Mouse (Mus musculus): ENCODE measurements around the gene Spats2l.

Gene Spats2l

DNA sequence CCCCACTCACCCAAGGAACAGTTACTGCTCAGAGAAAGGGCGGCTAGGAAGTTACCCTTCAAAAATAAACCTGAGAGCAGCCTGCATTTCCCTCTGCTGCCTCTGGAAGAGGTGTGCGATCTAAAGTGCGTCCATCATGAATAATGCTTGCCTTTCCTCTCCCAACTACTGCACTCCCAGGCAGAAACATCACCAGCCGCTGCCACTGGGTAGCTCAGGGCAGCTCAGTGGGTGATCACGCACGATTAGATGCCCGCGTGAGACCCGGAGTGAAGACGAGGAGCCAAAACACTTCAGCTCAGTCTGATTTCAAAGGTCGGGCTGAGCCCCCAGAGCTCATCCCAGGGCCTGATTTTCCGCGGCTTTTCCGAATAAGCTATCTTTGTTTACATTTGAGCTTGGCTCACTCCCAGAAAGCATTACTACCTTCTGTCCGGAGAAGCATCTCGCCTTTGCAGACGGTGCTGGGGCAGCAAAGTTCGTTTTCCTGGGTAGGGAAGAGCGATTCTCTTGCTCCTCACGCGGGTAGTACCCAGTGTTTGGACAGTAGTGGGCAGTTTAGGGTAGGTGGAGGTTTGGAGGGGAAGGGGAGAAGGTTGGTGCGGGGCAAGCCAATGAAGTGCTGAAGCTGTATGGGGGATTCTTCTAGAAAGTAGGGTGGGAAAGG is at the start of gene Spats2l:
TSS of gene Spats2l (plus strand) at position 162 of the 667 bp plus-strand sequence.
- no peak for DNase-seq (ENCODE audit: low read depth)

DNA sequence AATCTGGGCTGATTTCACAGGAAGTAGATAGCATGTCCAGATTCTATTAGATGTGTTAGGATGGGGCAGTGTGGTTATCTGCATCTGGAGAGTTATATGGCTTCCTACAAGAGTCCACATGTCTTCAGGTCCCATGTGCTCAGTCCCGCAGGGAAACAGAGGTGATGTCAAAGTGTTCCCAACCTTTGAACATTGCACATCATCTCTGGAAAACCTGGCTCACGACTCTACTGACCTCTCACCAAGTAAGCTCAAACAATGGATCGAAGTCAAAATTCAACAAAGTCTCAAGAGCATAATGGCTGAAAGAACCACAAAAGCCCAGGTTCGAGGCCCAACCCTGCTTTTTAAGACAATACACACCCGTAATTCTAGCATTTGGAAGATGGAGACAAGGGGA is 48.7 kb upstream of the Spats2l start:
- no peak for DNase-seq (ENCODE audit: low read depth)

DNA sequence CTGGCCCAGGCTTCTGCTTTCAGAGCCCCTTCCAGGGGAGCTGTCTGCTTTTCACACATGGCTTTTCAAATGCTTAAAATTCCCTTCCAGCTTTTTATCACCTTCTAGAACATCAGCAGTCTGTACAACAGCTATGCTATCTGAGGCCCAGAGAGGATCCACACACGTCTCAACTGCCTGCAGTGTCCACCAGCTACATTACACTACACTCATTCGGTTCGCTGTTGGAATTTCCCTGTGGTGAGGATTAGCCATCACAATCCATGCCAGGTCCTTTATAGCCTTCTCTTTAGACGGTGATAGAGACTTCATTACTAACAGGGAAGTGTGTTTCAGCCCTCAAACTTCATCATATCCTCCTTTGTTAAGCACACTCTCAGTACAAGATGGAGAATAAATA is 38.1 kb upstream of the Spats2l start:
- no peak for DNase-seq (ENCODE audit: low read depth)

DNA sequence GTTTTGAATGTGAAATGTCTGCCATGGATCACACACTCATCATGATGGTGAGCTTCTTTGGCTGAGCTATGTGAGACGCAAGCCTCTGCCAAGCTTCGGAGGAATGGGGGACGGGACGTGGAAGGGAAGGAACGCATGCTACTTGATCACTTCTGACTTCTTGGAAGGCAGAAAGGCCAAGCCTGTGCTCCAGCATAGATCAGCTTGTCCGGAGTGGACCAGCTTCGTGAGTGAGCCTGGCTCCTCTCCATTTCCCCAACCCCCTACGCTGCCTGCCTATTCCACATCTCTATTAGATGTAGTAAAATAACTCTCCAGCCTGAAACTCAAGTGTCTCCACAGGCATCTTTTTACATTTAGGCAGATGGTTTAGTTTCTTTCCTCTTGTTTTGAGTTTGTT is 32.2 kb upstream of the Spats2l start:
- no peak for DNase-seq (ENCODE audit: low read depth)

DNA sequence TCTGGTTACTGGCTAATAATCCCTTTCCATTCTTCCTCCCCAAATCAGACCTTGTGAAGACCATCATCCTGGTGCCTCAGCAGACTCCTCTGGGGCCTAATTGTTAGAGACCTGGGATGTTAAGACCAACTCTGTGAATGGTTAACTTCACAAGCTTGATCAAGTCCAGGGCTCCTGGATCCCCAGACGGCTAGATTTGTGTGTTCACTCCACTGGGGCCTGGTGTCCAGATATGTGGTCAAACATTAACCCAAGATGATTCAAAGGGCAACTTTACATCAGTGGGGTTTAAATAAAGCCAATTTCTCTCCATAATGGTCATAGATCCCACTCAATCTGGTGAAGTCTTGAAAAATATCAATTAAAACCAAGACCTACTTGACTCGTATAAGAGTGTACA is 31.7 kb upstream of the Spats2l start:
- no peak for DNase-seq (ENCODE audit: low read depth)

DNA sequence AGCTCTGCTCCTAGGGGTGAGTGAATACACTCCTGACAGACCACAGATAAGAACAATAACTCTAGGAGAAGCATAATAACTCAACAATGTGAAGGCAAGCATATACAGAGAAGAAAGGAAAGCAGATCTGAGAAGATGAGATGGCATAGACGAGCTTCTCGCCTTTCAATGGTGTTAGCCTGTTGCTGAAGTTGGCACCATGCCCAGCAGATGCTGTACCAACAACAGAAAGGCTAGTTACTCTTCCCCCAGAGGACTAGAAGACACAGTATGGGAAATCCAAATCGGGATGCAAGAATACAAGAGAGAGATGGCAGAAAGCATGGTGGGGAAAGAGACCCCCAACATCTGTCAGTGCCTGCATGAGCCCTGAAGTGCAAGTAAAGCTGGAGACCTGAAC is 22.2 kb upstream of the Spats2l start:
- DNase-seq (ENCODE audit: low read depth) = no peak

DNA sequence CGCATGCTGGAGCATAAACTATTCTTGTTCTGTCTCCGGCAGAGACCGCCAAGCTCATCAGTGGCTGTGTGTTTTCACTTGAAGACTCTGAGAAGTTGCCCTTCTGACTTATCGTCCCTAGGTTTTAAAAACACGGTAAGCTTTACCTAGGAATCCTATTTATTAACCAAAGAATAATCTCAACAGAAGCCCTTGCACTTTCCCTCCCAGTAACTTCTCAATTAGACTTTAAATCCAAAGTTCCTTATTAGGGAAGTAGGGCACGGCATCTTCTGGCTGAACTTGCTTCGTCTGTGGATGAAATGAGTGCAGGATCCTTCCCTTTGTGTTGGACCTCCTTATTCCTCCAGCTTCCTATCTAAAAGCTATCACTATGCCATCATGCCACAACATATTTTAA is 7.6 kb upstream of the Spats2l start:
- no peak for DNase-seq (ENCODE audit: low read depth)

DNA sequence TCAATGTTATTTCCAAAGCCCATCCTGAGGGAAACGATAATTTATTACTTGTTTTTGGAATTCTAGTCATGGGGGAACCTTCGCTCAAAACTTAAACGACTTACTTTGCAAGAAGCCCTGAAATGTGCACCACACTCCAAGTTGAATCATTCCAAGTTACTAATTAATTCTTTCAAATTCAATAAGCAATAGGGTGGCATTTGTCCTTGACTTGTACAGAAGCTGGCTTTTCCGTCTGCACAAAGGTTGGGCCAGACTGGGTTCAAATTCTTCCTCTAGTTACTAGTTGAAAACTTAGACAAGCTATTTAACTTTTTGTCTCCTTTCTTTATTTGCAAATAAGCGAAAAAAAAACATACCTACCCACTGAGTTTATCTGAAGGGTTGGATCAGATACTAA is 636 bp upstream of the Spats2l start:
- no peak for DNase-seq (ENCODE audit: low read depth)

DNA sequence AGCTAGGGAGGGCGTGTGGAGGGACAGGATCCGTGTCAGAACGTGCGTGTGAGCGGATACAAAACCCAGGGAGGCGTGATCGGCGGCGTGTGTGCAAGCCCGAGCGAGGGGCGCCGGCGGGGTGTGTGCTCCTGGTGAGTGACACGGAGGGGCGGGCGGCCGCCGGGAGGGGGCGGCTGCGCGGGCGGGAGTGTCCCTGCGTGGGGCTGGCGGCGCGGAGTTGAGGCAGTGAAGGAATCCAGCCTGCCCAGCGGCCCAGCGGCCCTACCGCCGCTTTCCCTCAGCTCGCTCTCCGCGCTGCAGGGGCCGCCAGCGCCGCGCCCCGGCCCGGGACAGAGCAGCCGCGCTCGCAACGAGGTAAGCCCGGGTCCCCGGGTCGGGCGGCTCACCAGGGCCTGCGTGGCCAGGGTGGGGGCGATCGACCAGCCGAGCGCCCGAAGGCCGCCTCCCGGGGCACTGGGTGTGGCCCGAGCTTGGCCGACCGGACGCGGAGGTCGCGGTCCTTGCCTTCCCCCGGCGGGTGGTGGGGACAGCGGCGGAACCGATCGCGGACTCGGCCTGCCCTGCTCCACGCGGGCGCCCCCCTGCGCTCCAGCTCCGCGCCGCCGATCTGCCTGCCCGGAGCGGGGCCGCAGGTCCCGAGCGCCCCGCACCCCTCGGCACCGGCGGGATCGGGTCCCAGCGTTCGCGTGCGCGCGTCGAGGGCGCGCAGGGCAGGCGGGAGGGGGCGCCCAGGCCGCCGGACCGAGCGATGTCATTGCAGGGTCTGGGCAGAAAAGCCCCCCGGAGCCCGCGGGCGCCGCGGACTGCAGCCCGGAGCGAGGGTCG is 920 bp downstream of the Spats2l start:
- no peak for DNase-seq (ENCODE audit: low read depth)

DNA sequence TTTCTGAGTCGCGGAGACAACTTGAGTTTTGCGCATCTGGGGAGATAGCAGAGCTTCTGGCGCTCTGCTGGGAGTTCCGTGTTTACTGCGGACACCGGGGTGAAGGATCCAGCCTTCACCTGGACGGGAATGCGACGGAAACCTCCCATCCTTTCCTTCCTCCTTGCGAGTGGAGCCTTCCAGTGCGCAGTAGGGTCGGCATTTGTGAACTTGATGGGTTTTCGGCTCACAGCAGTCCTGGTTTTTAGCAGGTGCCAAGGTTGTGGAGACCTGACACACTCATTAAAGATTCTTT is 1.5 kb downstream of the Spats2l start:
- DNase-seq (ENCODE audit: low read depth) = no peak

DNA sequence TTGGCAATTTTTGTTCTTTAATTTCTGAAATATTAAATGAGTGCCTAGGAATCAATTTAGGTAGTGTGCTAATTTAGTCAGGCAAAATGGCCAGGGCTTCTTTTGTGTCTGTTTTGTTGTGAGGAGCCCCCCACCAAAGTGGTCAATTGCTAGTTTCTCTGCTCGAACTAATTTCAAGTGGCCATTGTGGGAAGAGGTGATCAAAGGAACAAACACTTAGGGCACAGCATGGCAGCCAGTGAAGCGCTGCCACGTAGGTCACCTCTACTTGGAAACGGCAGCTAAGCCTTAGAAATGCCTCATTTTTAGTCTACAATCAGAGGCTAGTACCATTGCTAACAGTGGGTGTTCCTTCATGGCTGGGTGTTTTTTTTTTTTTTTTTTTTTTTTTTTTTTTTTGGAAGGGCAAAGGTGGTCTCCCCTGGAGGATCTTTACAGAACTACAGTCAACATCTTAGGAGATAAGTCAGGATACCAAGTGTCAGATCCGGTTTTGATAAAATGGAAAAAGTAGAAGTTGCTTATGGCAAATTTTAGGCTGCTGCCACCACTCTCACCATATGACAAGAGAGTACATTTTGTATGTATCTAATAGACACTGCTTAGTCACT is 2.8 kb downstream of the Spats2l start:
- DNase-seq (ENCODE audit: low read depth) = no peak

DNA sequence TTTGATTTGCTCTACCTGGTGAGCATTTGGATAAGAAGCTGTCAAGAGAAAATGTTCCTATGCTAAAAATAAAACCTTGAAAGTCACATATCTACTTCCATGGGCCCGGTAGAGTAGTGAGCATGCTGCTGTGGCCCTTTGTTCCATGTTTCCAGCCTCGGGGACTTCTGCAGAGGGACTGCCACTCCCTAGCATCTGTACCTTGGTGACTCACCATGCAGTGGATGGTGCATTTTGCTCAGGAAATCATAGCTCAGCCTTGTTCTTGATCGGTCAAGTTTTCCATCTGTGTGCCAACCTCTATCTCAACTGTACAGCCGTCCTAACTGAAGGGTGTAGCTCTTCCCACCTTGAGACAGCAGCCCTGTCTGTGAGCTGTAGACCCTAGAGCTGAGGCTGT is 10.3 kb downstream of the Spats2l start:
- no peak for DNase-seq (ENCODE audit: low read depth)

DNA sequence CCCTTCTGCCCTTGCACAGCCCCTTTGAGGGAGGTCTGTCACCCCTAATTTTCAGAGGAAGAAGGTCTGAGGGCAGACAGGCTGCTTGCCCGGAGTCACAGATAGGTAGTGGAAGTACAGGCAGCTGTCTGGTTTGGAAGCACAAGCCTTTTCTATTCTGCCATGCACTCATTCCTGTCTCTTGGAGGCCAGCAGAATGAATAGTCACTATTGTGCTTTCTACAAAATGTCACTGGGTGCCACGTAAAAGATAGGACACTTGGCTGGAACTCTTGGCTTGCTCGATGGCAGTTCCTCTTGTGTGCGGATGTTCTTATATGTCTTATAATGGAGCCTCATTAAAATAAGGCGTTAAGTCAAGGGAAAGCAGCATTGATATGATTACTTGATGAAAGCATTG is 15.9 kb downstream of the Spats2l start:
- no peak for DNase-seq (ENCODE audit: low read depth)

DNA sequence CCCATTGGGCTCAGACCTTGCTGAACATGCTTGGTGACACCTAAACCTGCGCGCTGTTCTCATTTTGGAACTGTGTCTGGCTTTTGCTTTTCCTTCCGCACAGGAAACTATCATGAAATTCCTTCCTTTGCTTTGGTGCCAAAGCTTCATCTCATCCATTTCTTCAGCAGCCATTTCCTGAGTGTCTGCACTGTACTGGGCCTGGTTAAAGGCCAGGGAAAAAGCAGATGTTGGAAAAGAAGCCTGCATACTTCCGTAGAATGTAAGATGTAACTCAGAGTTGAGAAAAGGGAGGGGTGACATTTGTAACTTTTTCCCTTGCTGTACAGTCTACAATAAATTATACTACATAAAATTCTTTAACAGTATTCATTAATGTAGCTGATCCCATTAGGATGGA is 18.2 kb downstream of the Spats2l start:
- DNase-seq (ENCODE audit: low read depth) = no peak

DNA sequence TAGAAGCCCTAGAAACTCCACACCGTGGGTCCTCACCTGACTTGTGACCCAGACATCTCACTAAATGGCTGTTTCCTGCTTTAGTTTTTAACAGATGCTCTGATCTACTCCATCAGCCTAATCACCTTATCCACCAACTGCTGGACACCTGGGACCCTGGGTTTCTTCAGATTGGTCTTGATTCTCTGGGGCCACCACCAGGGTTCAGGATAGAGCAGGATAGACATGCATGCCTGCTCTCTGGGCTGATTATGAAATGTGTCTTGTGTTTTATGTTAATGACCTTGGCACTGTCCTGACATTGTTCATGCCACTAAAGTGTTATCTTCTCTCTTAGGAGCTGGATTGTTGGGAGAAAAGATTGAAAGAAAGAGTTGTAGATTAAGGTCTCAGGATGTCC is 21.9 kb downstream of the Spats2l start:
- DNase-seq (ENCODE audit: low read depth) = no peak

DNA sequence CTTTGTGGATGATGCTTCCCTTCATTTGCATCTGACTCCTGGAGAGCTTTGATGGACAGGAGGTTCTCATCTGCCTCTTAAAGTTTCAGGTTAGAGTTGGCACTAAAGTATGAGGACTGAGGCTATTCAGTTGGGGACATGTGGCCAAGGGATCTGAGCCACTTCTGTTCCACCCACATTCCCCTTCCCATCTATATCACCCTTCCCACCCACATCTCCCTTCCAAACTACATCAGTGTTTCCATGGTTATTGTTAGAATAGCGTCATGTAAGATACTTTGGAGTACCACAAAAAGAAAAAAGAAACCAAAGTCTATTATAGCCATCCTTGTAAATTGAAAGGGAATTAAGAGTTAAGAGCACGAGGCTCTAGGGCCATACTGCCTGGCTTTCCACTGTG is 25.4 kb downstream of the Spats2l start:
- no peak for DNase-seq (ENCODE audit: low read depth)

DNA sequence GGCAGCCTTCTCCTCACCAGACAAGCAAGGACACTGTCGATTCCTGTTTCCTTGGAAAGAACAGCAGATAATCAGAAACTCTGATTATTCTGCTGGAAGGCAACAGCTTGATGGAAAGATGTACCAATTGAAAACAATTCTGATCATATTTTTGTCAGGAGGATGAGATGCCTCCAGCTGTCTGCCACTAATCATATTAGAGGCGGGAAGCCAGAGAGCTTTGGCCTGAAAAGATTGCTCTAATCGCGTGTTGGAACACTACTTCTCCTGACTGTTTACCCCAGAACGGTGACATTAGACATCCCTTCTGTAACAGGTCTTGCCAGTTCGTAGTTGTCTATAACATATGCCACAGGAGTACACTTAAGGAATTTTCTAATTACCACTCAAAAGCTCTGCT is 26.9 kb downstream of the Spats2l start:
- DNase-seq (ENCODE audit: low read depth) = no peak

DNA sequence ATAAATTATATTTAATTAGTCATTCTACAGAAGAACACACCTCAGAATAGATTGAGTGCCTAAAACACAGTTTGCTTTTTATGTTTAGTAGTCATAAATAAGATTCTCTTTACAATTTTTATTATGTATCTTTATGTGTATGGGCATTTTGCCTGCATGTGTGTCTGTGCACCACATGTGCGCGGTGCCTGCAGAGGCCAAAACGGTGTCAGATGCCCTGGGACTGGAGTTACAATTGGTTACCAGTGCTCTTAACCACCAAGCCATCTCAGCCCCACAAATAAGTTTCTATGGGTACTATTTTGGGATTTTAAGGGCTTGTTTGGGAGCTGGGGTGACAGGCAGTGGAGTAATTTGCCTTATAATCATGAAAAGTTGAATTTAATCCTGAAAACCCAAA is 32.2 kb downstream of the Spats2l start:
- DNase-seq (ENCODE audit: low read depth) = no peak

DNA sequence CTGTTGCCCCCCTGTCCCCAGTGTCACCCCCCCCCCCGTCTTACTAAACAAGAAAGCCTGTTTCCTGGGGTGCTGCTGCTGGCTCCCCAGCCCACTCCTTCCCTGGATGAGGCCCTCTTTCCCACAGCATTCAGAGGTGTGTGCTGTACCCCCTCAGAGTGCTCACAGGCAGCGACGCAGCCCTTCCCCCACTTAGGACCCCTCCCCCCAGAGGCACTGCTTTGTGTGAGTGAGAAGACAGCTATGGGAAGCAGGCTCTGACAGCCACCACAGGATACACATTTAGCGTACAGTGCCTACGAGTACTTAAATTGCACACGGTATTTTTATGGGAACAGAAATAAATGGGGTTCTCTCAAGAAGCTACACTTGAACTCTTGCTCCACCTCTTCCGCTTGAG is 33.9 kb downstream of the Spats2l start:
- no peak for DNase-seq (ENCODE audit: low read depth)

DNA sequence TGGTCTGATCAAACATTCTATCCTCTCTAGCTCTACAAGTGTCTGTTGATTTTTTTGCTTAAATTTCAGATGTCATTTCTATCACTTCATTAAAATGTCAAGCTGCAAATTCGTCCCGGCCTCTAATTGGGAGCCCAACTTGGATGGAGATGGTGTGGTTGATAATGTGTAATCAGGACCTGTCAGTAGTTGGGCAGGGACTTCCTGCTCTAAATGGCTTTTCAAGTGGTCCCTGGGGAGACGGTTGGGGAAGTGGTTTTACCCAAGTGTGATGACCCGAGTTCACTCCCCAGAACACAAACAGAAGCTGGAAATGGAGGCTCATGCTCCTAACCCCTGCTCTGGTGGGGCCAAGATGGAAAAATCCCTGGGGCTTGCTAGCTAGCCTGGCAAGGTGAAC is 36.3 kb downstream of the Spats2l start:
- DNase-seq (ENCODE audit: low read depth) = no peak

DNA sequence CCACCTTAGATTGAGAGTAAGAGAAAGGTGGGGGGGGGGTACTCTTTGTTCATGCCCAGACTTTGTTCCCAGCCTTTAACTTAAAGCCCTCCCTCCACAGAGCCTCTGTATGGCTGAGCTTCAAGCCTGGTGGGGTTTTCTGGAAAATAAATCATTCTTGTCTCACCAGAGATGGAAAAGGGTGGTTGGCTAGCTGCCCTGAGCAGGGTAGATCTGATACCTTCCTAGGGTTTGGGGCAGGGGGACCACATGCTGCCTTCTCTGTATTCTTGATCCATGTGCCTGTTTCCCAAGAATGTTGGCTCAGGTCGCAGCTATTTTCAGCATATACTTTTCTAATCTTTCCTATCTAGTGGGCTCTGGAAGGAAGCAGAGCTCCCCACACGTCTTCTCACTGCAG is 43.1 kb downstream of the Spats2l start:
- no peak for DNase-seq (ENCODE audit: low read depth)

DNA sequence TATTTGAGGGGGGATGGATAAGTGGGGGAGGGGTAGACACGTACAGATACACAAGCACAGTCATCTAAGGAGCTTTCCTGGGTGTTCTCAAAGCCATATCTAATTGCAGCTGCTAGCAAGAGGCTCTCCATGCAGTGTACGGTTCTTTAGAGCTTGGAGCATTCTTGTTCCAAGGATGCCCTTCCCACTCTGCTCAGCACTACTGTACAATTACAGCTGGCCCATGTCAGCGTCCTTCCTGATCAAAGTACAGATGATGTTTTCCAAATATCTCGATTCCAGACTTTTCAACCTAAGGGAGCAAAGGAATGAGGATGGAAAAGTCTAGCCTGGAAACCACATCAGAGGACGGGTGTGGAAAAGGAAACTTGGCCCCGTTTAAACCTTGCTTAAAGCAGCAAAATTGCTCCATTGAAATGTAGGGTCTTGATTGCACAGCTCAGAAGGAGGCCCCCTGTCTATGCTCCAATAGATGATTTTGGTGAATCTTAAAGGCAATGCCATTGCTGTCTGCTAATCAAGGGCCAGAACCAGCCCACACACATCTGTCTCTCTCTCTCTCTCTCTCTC is 46.6 kb downstream of the Spats2l start:
- DNase-seq (ENCODE audit: low read depth) = no peak
